Mouse (Mus musculus) heart, adult 2 months (tissue): ENCODE measurements at regions not wholly inside any gene's neighbourhood (a gene's known extent, or its start where the extent isn't known, plus 50 kb on each side); places are given as distances from the start of the nearest gene placed in this dataset.

Experiments used
- CTCF ChIP-seq: fragments of 200-600 bp; IDR thresholded peaks from 2 replicates; pipeline ENCODE4 v1.8.1; 2022; ENCODE audit warnings: antibody characterized with exemption, mild to moderate bottlenecking, moderate library complexity
- EP300 ChIP-seq: fragments of 200-500 bp; IDR thresholded peaks from 2 replicates; pipeline ENCODE4 v1.6.1; 2011; ENCODE audit warnings: low read depth, low read length, control low read depth; ENCODE audit not compliant: insufficient read depth

DNA sequence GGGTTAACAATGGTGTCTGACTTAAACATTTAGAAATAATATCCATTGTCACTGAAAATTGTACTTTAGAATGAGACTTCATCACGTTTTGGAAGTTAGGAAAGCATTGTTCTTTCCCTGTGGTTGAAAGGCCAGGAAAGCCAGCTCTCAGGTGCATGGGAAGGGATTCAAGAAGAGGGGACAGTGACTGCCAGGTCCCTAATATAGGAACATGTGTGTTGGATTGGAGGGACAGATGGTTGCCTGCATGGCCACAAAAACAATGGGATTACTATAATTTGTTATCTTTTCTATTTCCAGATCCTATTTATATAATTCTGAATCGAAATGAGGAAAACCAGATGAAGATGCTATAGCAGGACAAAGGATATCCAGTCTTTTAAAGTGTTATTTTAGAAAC lies 184.2 kb upstream of the Nr2f1 start:
- no peak for TF ChIP-seq EP300
- no peak for TF ChIP-seq CTCF
